Mouse (Mus musculus) myocyte (in vitro differentiated cells): ENCODE measurements at regions not wholly inside any gene's neighbourhood (a gene's known extent, or its start where the extent isn't known, plus 50 kb on each side); places are given as distances from the start of the nearest gene placed in this dataset.

Source experiments
- CEBPB ChIP-seq: IDR thresholded peaks from 2 replicates; pipeline ENCODE4 v1.6.1; 2011; ENCODE audit warnings: mild to moderate bottlenecking, moderate library complexity; ENCODE audit not compliant: poor library complexity, insufficient read depth, severe bottlenecking
- MAX ChIP-seq: IDR thresholded peaks from one replicate; pipeline ENCODE4 v1.6.1; 2011; ENCODE audit warnings: low read depth, mild to moderate bottlenecking, control low read depth
- MYOD1 ChIP-seq, 3 experiments: IDR thresholded peaks; one replicate each; pipeline ENCODE4 v1.6.1; 2011; ENCODE audit warnings: control low read depth in 2 of 3, low read depth in 2 of 3, mild to moderate bottlenecking in 2 of 3, moderate library complexity in 1 of 3; ENCODE audit not compliant: insufficient read length in 2 of 3, control insufficient read depth in 1 of 3
- MYOG ChIP-seq, 3 experiments: IDR thresholded peaks; one replicate each; pipeline ENCODE4 v1.6.1; 2011; ENCODE audit warnings: control low read depth in 2 of 3, low read depth in 2 of 3, mild to moderate bottlenecking in 2 of 3; ENCODE audit not compliant: insufficient read length in 2 of 3, control insufficient read depth in 1 of 3, insufficient read depth in 1 of 3
- POLR2A ChIP-seq: IDR thresholded peaks from one replicate; pipeline ENCODE4 v1.6.1; 2011; ENCODE audit warnings: low read depth, mild to moderate bottlenecking, control low read depth, moderate library complexity; ENCODE audit not compliant: insufficient read length
- POLR2AphosphoS2 ChIP-seq: IDR thresholded peaks from one replicate; pipeline ENCODE4 v1.6.1; 2011; ENCODE audit warnings: low read depth, control low read depth; ENCODE audit not compliant: insufficient read length
- REST ChIP-seq: IDR thresholded peaks from one replicate; pipeline ENCODE4 v1.6.1; 2011; ENCODE audit warnings: mild to moderate bottlenecking, control low read depth, moderate library complexity; ENCODE audit not compliant: insufficient read depth, insufficient read length
- SRF ChIP-seq: IDR thresholded peaks from one replicate; pipeline ENCODE4 v1.6.1; 2011; ENCODE audit warnings: low read depth; ENCODE audit not compliant: control insufficient read depth, insufficient read length
- TCF12 ChIP-seq: IDR thresholded peaks from one replicate; pipeline ENCODE4 v1.6.1; 2011; ENCODE audit warnings: mild to moderate bottlenecking, control low read depth; ENCODE audit not compliant: poor library complexity, insufficient read depth, severe bottlenecking
- TCF3 ChIP-seq: IDR thresholded peaks from one replicate; pipeline ENCODE4 v1.6.1; 2011; ENCODE audit warnings: low read depth, control low read depth; ENCODE audit not compliant: insufficient read length
- USF1 ChIP-seq: IDR thresholded peaks from one replicate; pipeline ENCODE4 v1.6.1; 2011; ENCODE audit warnings: low read depth, mild to moderate bottlenecking, control low read depth, moderate library complexity

- TF ChIP-seq POLR2A (no peak), SRF (no peak), TCF12 (no peak), MYOD1 (IDR thresholded peaks at IDR 0.05; ENCODE audit: control insufficient read depth in 1 of 3, insufficient read length in 2 of 3, low read depth in 2 of 3) (no peak), POLR2AphosphoS2 (no peak), USF1 (no peak), MAX (no peak), MYOG (IDR thresholded peaks at IDR 0.05; ENCODE audit: control insufficient read depth in 1 of 3, insufficient read depth in 1 of 3, insufficient read length in 2 of 3, low read depth in 2 of 3) (no peak), TCF3 (no peak), REST (no peak), CEBPB (no peak)
These were observed 413.2 kb downstream of the Tshz3 start for GRCm38 (mm10) chr7:37111071-37111470.
